Mouse (Mus musculus): ENCODE measurements around the gene Hist1h4a.

GRCm38 (mm10) chr13:23755000-23755399 lies 6.0 kb downstream of the Hist1h4a start:
- TF ChIP-seq CTCF (IDR thresholded peaks at IDR 0.05; ENCODE audit: low read depth): no peak
- TF ChIP-seq EP300 (IDR thresholded peaks at IDR 0.05; ENCODE audit: low read depth): no peak
